Mouse (Mus musculus): ENCODE results near the gene Med13l. TPM values are rescaled to one million over a fixed set of nuclear protein-coding genes. Genes with fewer than 3 reads are reported as not detected.

The Med13l gene
- total RNA-seq, 2 experiments from 2014 or later: 19.7 to 22.7 TPM

GRCm38 (mm10) chr5:118658256-118658837 lies 97.9 kb downstream of the Med13l start:
- DNase-seq: no peak

GRCm38 (mm10) chr5:118659713-118660112 lies 99.2 kb downstream of the Med13l start:
- peak; percentile 49 for DNase-seq

GRCm38 (mm10) chr5:118661751-118662150 lies 101.3 kb downstream of the Med13l start:
- DNase-seq: no peak

- peak; percentile 74 for DNase-seq
Observed at GRCm38 (mm10) chr5:118663999-118664398, 103.5 kb downstream of the Med13l start.

- no peak for DNase-seq
Observed at GRCm38 (mm10) chr5:118665023-118665422, 104.5 kb downstream of the Med13l start.

GRCm38 (mm10) chr5:118666437-118667207 lies 106.1 kb downstream of the Med13l start:
- DNase-seq: no peak

GRCm38 (mm10) chr5:118667863-118668262 lies 107.4 kb downstream of the Med13l start:
- no peak for DNase-seq

GRCm38 (mm10) chr5:118668931-118669330 lies 108.5 kb downstream of the Med13l start:
- DNase-seq: no peak

GRCm38 (mm10) chr5:118672111-118672510 lies 111.6 kb downstream of the Med13l start:
- DNase-seq: no peak

- no peak for DNase-seq
Observed at GRCm38 (mm10) chr5:118673859-118674258, 113.4 kb downstream of the Med13l start.

GRCm38 (mm10) chr5:118674321-118674720 lies 113.8 kb downstream of the Med13l start:
- no peak for DNase-seq

- DNase-seq: no peak
Observed at GRCm38 (mm10) chr5:118675697-118676096, 115.2 kb downstream of the Med13l start.

- DNase-seq: no peak
Observed at GRCm38 (mm10) chr5:118676151-118676918, 115.9 kb downstream of the Med13l start.

- no peak for DNase-seq
Observed at GRCm38 (mm10) chr5:118679283-118679835, 118.9 kb downstream of the Med13l start.

GRCm38 (mm10) chr5:118680853-118681252 lies 120.4 kb downstream of the Med13l start:
- DNase-seq: peak; percentile 50

- DNase-seq: no peak
Observed at GRCm38 (mm10) chr5:118682007-118682406, 121.5 kb downstream of the Med13l start.

- no peak for DNase-seq
Observed at GRCm38 (mm10) chr5:118685145-118685544, 124.7 kb downstream of the Med13l start.

- DNase-seq: no peak
Observed at GRCm38 (mm10) chr5:118686021-118686420, 125.5 kb downstream of the Med13l start.

- DNase-seq: no peak
Observed at GRCm38 (mm10) chr5:118688886-118689835, 128.7 kb downstream of the Med13l start.

- no peak for DNase-seq
Observed at GRCm38 (mm10) chr5:118691025-118691709, 130.7 kb downstream of the Med13l start.

GRCm38 (mm10) chr5:118691710-118692040 lies 131.2 kb downstream of the Med13l start:
- DNase-seq: no peak

Measured in gastrocnemius, postnatal 25 days (tissue).